Mouse (Mus musculus) urinary bladder, postnatal 14 days (tissue): Measurements from ENCODE around the gene S100a7a.

Experiments used
- DNase-seq: peaks from one replicate; pipeline ENCODE4 v3.0.0; 2021; ENCODE audit warnings: low spot score

The S100a7a gene

DNA sequence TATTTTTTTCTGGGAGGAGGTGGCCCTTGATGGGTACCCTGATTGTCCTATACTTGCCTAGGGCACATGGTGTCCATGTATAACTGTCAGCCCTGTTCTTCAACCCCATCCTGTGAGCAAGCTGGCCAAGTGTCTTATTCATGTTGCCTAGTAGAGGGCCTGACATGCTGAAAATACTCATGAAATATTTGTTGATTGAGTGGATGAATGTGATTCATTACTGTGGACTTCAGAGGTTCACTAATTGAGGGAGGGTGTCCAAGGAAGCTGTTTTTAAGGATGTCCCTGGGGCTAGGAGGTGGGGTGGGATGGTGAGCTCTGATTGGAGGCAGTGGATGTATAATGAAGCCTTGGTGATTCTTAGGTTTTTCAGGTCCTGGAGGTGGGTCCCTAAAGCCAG is at the start of gene S100a7a:
Gene S100a7a, plus strand, starts transcription at position 301 of the 400 bp plus-strand sequence.
- no peak for DNase-seq

DNA sequence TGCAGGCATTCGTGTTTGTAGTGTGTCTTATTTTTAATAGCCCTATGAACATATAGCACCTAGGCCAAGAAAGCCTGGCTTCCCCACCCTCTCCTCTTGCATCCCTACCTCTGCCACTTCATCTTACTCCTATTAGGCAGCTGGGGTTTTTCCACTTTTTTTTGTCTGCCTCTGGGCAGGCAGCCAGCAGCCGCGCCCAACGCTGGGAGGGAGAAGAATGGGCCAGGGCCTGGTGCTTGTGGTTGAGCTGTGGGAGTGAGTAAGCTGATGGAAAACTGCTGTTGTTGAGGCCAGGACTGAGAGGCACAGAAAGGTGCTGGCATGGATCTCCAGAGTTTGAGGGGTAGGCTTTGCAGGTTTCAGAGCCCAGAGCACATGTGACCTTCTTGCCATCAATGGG is 49.4 kb upstream of the S100a7a start:
- DNase-seq = peak; percentile 93

DNA sequence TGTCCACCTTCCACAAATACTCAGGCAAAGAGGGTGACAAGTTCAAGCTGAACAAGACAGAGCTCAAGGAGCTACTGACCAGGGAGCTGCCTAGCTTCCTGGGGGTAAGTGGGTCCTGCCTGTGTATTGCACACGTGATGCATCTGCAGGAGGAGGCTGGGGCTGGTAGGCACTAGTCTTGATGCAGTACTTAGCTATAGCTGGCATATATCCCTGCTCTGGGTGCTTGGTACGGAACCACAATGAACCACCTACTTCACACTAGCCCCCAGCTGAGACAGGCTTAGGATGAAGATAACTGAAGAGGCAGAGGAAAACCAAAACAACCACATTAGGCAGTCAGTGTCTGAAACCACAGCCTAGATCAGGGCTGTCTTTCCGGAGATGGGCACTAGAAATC is 48.8 kb upstream of the S100a7a start:
- DNase-seq = no peak

DNA sequence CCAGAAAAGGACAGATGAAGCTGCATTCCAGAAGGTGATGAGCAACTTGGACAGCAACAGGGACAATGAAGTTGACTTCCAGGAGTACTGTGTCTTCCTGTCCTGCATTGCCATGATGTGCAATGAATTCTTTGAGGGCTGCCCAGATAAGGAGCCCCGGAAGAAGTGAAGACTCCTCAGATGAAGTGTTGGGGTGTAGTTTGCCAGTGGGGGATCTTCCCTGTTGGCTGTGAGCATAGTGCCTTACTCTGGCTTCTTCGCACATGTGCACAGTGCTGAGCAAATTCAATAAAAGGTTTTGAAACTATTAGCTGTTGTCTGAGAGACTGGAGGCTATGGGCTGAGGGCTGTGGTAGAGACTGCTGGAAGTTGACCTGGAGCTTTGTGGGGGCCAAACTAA is 48.1 kb upstream of the S100a7a start:
- DNase-seq = peak; percentile 11

DNA sequence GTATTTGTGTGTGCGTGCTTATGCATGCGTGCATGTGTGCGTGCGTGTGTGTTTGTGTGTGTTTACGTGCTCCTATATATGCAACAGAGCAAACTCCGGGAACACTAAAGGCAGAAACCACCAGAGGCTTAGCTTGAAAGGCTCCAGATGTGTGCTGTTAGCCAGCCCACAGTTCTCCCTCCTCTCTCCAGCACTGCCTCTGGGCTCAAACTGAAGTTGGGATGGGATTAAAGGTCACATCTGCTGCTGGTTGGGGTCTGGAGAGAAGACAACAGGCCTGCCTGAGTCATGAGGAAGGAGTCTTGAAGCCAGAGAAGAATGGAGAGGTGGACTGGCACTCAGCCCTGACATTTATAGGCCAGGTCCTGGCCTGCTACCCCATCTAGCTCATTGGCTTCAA is 47.6 kb upstream of the S100a7a start:
- peak; percentile 42 for DNase-seq

DNA sequence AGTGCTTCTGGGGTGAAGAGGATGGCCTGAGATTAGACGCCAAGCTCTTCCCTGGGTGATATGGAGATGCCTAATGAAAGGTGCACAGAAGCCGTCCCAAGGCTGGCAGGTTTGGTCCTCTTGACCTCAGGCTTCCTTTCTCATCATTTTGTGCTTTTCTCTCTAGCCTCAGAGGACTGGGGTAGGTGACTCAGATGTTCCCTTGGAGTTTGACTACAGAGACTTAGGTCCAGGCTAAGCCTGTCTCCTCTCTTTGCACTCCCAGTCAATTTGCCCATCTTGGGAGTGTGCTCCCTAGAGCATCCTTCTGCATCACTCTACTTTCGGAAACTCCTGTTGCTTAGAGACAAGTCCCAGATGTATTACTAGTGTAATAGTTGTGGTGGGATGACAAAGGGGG is 46.5 kb upstream of the S100a7a start:
- no peak for DNase-seq

DNA sequence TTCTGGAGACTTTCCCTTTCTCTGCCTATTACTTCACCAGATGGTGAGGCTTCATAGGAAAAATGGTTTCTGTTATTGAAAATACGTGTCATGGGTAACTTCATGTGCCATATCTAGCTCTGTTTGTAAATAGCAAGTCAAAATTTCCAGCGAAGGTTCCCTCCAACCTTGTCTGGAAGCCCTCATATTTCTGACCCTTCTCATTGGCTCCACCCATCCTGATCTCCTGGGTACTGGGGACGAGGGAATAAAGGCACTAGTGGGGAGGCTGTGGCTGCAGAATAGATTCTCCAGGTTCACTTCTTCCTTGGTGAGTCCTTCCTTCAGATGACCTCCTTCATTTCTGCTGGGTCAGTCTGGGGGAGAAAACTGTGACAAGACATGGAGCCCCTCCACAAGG is 45.6 kb upstream of the S100a7a start, which contains the start of gene S100a5:
Gene S100a5, plus strand, starts transcription at position 301 of the 400 bp plus-strand sequence.
- no peak for DNase-seq

DNA sequence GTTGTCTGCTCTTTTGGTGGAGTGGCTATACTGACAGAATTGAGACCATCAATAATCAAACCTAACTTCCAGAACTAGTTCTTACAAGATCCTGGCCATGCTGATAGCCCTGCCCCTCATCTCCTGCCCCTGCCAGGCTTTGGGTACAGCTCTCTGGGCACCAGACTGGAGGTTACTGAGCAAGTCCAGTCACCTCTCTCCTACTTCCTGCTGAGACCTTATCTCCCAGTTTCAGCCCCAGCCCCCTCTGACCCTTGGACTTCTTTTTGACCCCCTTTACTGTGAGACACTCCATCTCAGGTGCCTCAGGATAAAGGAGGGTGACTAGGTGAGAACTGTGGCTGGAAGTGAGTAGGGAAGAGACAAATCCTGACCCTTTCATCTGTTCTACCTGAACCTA is 44.7 kb upstream of the S100a7a start:
- peak; percentile 64 for DNase-seq

DNA sequence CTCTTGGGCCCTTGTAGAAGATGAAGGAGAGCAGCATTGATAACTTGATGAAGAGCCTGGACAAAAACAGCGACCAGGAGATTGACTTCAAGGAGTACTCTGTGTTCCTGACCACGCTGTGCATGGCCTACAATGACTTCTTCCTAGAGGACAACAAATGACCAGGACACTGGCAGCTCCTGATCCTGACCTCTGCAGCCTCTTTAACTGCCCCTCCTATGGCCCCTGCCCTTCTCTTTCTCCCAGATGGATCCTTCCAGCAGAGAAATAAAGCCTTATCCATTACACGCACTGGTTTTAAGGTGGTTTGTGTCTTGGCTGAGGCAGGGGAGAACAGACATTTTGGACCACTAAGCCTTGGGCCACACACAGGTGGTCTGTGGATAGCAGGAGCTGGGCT is 42.3 kb upstream of the S100a7a start:
- DNase-seq = no peak

DNA sequence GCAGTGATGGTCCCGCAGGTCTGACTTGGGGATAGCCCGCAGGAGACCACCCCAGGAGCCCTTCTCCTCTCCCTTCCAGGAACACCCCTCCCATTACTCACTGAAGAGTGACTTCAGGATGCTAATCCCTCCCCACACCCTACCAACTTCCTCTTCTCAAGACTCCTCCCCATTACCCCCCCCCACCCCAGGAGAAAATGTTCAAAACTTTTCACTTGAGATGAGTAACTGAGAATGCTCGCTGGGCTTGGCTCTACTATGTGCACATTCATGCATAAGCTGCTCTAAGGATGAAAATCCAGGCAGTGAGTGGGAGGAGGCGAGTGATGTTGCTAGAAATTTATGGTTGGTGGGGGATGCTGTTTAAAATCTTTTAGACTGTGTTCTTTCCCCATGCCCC is 41.8 kb upstream of the S100a7a start:
- DNase-seq = no peak

DNA sequence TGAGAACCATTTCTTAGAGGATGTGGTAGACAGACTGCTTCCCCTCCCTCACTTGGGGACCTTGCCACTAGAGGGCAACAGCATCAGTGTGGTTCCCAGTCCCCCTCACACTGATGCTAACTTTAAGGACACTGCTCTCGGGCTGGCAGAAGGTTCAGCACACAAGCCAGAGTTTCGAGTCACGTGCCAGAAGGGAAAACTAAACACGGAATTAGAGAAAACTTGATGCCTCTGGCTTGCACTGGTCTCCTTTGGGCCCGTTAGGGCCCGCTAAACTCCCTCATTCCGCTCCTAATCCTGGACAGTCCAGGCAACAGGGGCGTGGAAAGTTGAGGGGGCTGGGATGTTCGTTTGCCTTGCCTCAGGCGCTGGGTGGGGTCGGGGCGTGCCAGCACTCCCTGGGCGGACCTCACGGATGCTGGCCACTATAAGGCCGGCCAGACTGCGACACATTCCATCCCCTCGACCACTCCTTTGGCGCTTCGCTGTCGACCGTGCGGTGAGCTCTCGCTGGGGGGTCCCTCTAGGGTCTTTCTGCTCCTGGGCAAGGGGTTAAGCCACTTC is 41.0 kb upstream of the S100a7a start, which contains the start of gene S100a6:
Gene S100a6, plus strand, starts transcription at position 155 of the 564 bp plus-strand sequence.
- DNase-seq = peak; percentile 92

DNA sequence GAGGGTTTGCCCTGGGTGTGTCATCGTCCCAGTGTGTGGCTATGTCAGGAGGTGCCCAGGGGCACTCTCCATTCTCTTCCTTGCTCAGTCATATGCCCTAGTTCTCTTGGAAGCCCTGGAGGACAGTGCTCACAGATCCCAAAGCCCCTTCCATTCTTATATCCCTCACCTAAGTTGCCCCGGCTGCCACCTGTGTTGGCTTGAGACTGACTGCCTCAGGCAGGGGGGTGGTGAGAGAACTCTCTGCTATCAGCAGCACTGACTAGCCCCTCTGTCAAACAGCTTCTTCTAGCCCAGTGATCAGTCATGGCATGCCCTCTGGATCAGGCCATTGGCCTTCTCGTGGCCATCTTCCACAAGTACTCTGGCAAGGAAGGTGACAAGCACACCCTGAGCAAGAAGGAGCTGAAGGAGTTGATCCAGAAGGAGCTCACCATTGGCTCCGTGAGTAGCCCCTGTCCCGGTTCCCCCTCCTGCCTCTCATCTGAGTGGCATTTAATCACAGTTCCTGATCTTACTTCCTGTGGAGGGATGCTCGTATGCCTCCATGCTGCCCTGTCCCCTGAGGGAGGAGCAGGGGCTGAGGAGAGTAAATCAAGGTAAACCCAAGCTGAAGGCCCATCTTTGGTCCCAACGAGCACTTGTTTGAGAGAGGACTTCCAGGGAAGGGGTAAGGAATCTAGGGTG is 40.2 kb upstream of the S100a7a start:
- no peak for DNase-seq

DNA sequence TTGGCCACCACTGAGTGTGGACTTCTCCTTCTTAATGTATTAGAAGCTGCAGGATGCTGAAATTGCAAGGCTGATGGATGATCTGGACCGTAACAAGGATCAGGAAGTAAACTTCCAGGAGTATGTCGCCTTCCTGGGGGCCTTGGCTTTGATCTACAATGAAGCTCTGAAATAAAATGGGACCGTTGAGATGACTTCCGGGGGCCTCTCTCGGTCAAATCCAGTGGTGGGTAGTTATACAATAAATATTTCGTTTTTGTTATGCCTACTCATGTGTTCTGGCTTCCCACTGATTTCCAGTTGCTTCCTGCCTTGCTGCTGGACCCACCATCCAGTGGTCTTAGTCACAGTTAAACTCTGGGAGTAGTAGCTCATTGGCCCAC is 39.7 kb upstream of the S100a7a start:
- DNase-seq = no peak

DNA sequence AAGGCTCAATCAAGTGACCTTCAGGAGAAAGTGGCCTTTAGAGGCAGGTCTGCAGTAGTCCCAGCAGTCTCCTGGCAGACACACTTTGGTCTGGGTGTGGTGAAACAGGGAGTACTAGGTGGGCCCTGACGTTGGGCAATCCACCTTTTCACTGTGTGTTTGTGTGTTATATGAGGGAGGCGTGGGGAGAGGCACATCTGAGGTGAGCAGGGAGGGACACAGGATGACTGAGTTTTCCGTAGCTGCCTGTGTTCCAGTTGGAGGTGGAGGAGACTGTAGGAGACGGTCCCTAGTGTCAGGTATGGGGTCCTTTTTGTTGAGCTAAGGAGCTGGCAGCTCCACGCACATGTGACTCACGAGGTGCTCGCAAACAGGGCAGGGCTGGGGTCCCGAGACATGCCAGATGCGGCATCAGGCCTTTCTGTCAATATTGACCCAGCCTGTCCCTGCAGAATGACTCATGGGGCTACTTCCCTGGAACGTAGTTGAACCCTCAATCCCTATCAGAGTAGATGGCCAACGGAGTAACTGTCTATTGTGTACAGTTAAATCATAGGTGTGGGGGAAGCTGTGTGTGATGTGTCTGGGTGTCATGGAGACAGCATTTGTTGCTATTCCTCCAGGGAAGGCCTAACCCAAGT is 39.1 kb upstream of the S100a7a start:
- peak; percentile 69 for DNase-seq

DNA sequence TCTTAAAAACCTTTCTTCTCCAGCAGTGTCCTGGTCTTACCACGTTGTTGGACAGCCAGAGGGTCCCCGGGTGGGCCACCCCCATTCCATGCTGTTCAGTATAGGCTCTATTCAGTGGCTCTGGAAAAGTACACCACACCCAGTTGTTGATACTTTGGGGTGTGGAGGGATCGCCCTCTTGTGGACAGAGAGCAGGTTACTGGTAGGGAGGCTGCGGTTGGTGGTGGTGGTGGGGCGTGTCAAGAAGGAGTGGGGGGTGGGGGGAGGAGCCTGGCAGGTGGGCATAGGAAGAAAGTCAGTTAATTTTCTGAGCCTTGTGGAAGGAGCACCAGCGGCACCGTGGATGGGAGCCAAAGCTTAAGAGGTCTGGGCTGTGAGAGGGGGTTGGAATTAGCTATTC is 38.4 kb upstream of the S100a7a start:
- peak; percentile 83 for DNase-seq

DNA sequence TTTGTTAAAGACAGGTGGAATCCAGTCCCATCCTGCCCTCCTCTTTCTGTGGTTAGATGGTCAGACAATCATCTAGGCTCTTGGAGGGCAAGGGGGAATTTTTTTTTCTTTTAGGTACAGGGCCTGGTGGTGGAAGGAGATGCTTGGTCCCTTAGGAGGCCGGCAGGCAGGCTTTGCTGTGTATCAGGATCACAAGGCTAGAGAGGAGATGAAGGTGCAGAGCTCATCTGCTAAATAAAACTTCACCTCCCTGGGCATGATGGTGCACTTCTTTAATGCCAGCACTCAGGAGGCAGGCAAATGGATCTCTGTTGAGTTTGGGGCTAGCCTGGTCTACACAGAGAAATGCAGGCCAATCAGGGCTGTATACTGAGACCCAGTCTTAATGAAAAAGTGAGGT is 37.9 kb upstream of the S100a7a start:
- no peak for DNase-seq

DNA sequence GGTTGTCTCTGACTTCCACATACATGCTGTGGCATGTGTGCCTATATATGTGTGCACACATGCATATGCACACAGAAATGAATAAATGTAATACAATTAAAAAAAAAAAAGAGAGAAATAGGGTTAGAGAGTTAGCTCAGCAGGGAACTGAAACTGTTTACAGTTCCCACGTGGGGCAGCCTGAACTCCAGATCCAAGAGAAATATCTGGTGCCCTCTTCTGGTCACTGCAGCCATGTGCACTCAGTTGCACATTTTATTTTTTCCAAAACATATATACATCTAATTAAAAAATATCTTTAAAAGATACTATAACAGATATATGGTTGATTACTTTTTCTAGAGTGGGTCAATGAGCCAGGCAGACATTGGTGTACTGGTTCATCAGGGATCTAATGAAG is 36.2 kb upstream of the S100a7a start:
- no peak for DNase-seq

DNA sequence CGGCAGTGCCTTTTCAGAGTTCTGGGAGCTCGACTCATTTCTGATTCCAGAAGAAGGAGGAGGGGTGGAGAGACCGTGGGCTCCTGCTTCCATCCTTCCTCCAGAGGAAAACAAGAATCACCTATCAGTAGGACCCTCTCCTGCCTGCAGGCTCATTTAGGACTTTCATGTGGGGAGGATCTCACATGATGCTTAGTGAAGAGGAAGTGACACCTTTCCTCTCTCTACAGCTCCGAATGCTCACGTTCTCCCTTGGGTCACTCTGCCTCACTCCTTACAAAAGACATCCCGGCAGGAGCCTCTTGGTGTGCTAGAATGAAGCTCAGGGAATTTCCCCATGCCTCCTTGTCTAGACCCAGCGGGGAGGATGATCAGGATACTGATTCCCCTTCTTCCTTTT is 32.3 kb upstream of the S100a7a start:
- no peak for DNase-seq

DNA sequence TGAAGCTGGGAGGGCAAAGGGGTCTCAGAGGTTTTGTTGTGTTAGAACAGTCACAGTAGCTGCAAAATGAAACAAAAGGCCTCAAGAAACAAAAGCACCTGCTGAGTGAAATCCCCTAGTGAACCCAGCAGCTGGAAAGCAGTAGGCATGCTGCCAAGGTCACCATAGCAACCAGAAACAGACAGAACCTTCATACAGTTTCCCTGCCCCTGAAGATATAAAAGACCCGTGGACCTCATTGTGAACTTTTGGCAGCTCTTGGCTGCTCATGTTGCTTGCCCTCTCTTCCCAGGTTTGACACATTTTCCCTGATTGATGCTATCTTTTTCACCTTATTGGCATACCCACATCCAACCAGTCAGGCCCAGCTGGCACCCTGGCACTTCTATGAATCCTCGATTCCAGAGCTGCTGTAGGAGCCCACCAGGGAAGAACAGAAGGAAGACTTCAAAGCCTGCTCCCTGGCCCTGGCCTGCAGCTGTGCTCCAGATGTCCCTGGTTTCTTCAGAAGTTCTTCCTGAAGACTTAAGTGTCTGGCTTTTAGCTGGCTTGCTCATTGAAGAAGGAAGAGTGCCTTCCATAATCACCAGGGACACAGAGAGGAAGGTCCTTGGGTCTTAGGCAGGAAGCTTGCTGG is 30.3 kb upstream of the S100a7a start:
- peak; percentile 72 for DNase-seq

DNA sequence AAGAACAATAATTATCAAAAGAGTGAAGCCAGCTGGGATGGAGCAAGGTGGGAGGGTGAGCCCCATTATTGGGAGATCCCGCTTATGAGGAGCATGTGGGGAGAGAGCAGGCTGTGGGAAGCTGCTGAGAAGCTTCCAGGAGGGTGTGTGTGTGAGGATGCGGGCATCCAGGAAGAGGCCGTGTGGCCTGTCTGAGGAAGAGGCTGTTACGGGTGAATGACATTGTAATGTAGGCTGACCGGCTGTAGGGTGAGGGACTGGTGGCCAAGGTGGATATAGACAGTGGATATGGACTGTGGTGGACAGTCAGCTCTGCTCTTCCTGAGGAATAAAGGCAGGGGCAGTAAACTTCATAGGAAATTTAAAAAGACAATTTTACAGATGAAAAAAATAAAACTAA is 28.3 kb upstream of the S100a7a start:
- DNase-seq = no peak

DNA sequence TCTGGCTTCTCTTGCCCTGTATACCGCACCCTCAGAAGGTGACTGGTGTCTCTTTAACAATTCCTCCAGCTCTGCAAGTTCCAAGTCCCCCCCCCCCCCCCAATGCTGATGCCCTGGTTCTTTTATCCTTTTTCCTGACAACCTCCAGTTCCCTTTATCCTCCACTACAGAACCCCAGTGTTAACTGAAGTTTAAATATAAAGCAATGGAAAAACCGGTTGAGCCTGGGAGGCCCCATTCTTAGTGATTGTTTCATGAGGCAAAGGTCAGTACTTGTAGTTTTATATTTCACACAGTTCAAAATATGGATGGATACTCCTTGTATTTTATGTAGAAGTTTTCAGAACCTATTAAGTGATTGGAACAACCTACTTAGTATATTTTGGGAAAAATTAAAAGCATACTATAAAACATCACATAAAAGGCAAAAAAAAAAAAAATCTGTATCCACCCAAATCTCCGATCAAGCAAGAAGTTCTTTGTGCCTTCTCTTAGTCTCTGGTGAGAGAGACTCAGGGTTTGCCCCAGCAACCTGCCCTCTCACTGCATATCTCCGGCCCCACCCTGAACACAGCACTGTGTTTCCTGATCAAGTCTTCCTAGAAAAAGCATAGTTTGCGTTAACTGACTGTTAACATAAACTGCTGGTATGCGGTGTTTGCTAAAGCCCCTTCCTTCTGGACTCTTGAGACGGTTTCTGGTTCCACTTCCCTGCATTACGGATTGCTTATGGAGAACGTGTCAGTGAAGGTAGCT is 27.4 kb upstream of the S100a7a start:
- DNase-seq = no peak

DNA sequence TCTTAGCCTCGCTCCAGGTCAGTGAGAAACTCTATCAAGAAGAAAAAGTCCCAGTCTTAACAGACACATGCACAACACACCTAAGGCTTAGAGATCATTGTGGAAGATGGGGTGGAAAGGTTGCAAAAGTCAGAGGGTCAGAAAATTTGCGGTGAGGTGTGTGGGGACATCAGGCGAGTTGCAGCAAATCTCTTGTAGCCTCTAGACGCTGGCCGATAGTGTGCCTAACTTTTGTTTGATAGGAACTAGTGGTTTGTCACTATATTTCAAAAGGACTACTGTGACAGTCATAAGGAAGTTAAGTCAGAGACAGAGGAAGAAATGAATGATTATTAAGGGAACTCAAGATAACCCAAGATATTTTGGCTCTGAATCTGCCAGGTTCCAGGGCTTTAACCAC is 26.5 kb upstream of the S100a7a start:
- DNase-seq = no peak
